Mouse (Mus musculus): ENCODE data around the gene Ndnf.

DNA sequence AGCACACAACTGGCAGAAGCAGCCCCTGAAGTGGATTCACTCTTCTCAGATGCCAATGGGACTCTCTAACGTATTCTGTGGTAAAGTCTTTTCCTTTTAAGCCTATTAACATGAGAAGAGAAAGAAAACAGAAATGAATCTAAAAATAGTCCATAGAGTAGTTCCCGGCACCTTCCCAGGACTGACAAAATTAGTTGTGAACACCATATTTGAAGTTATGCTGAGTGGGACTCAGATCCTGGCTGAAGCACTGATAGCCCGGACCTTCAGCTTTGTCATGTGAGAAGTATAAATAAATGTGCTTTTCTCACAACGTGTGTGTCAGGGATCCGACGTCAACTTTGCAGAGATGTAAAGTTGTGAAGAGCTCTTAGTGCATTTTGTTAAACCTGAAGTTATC, 7.4 kb upstream of the Ndnf start:
- TF ChIP-seq HCFC1 (IDR thresholded peaks at IDR 0.05; ENCODE audit: borderline replicate concordance, insufficient read depth, low read length) (no peak), ZC3H11A (IDR thresholded peaks at IDR 0.05; ENCODE audit: borderline replicate concordance, low read depth, low read length) (no peak), ZNF384 (IDR thresholded peaks at IDR 0.05; ENCODE audit: low read depth, low read length) (no peak), MAFK (IDR thresholded peaks at IDR 0.05; ENCODE audit: insufficient read depth, low read depth, low read length) (no peak), CHD2 (IDR thresholded peaks at IDR 0.05; ENCODE audit: low read depth, low read length) (no peak)

Data from ES-E14 (cell line).